28 mouse cellular contexts compared by ENCODE assay signal in the genomic region with DNA sequence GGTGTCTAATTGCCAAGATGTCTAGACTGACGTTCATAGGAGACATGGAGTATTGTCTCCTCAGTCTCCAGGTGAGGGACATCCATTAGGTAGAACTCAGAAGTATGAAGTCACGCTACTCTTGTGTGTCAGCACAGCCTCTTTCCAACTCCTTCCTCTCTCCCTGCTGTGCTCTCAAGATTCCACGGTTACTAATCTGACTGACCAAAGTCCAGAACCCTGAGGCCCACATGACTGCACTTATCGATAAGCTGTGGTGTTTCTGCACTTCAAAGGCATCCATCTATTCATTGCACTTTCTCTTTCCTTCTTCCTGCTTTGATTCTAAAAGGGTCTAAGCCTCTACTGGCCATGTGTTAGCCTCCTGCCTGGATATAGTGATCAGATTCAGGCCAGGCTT.
A peak's percentile ranks its signal among the peaks of the same experiment; 100 is the strongest.
DNase-seq lines count a peak whose midpoint lies in the region; ATAC-seq and TF ChIP-seq lines count a peak whose summit lies in the region.
"Had no signal": no experiment of that assay in that cellular context is flagged by ENCODE, and none has a peak within 500 bp of the region (broad histone marks: within the 10 kb centered on the region; RNA-seq: fewer than 3 reads in every experiment).

No protein-coding gene starts in this region.

- no peaks in the 10 kb centered on the region for H3K9me3 ChIP-seq in heart, embryonic 10.5 days
- H3K9me3 ChIP-seq in intestine, postnatal 0 days (ENCODE audit: control insufficient read depth), result no peaks in the 10 kb centered on the region
- no peaks in the 10 kb centered on the region for H3K9me3 ChIP-seq in stomach, embryonic 16.5 days (replicated peaks; ENCODE audit: control insufficient read depth, low read length)
- H3K9me3 ChIP-seq: embryonic facial prominence, embryonic 12.5 days; embryonic facial prominence, embryonic 15.5 days; G1E; heart, embryonic 15.5 days; hindbrain, embryonic 10.5 days; hindbrain, embryonic 13.5 days had no signal

- ATAC-seq in intestine, postnatal 0 days, result peak; percentile 90
- ATAC-seq in stomach, embryonic 16.5 days (ENCODE audit: insufficient read depth, low FRiP score), result peak; percentile 85
- ATAC-seq: forebrain, embryonic 14.5 days; forebrain, postnatal 0 days; hindbrain, embryonic 16.5 days; Patski had no signal

- H3K9ac ChIP-seq in heart, adult 2 months (ENCODE audit: low read depth, low read length), result no peak overlapping the region
- no peak overlapping the region for H3K9ac ChIP-seq in intestine, postnatal 0 days (ENCODE audit: low read depth, low read length)
- H3K9ac ChIP-seq in stomach, embryonic 16.5 days (ENCODE audit: low read length), result no peak overlapping the region
- H3K9ac ChIP-seq: embryonic facial prominence, embryonic 12.5 days; embryonic facial prominence, embryonic 15.5 days; forebrain, postnatal 0 days; heart, embryonic 15.5 days; hindbrain, embryonic 13.5 days had no signal

- H3K4me3 ChIP-seq in heart, embryonic 10.5 days, result no peak overlapping the region
- no peak overlapping the region for H3K4me3 ChIP-seq in heart, adult 2 months
- H3K4me3 ChIP-seq in intestine, postnatal 0 days (ENCODE audit: low read depth, low read length), result no peak overlapping the region
- no peak overlapping the region for H3K4me3 ChIP-seq in stomach, embryonic 16.5 days (replicated peaks; ENCODE audit: low read length)
- H3K4me3 ChIP-seq: embryonic facial prominence, embryonic 12.5 days; embryonic facial prominence, embryonic 15.5 days; gastrocnemius, adult 2 months; heart, embryonic 15.5 days; hindbrain, embryonic 10.5 days; hindbrain, embryonic 13.5 days had no signal

- H3K27me3 ChIP-seq in heart, embryonic 10.5 days (ENCODE audit: insufficient read depth, poor library complexity, severe bottlenecking), result no peaks in the 10 kb centered on the region
- no peaks in the 10 kb centered on the region for H3K27me3 ChIP-seq in heart, adult 2 months (ENCODE audit: control insufficient read depth, insufficient read depth, low read length)
- H3K27me3 ChIP-seq in intestine, postnatal 0 days (replicated peaks; ENCODE audit: control insufficient read depth, insufficient read depth, low read length), result peaks cover 7% of the 10 kb centered on the region; the same call in 1 of the 2 replicates
- no peaks in the 10 kb centered on the region for H3K27me3 ChIP-seq in stomach, embryonic 16.5 days (ENCODE audit: control insufficient read depth, insufficient read depth, low read length)
- H3K27me3 ChIP-seq: embryonic facial prominence, embryonic 12.5 days; embryonic facial prominence, embryonic 15.5 days; heart, embryonic 15.5 days; hindbrain, embryonic 13.5 days had no signal

- no peak for TF ChIP-seq EP300 in heart, adult 2 months (IDR thresholded peaks at IDR 0.05; ENCODE audit: insufficient read depth, low read depth, low read length)

- 73% methylated on average over 4 of the region's 4 CpGs for WGBS in heart, embryonic 10.5 days
- 82% methylated on average over 4 of the region's 4 CpGs for WGBS in heart, adult 2 months
- 40% methylated on average over 4 of the region's 4 CpGs for WGBS in intestine, postnatal 0 days
- WGBS in stomach, embryonic 16.5 days, result 74% methylated on average over 4 of the region's 4 CpGs

- 0 out of 2 replicates have a peak overlapping the region, but pooled peaks have one; percentile 1 for H3K4me2 ChIP-seq in intestine, postnatal 0 days (replicated peaks; ENCODE audit: low read depth)
- no peak overlapping the region for H3K4me2 ChIP-seq in stomach, embryonic 16.5 days (ENCODE audit: low read depth, low read length)
- H3K4me2 ChIP-seq: embryonic facial prominence, embryonic 12.5 days; embryonic facial prominence, embryonic 15.5 days; heart, embryonic 11.5 days; heart, embryonic 15.5 days; hindbrain, embryonic 13.5 days had no signal

- DNase-seq in heart, embryonic 10.5 days (ENCODE audit: low spot score), result peak; percentile 6
- no peak for DNase-seq in heart, adult 2 months
- DNase-seq in urinary bladder, postnatal 10 days (ENCODE audit: low spot score), result no peak
- no peak for DNase-seq in right cerebral cortex, postnatal 10 days (ENCODE audit: low spot score in 2 of 2)
- DNase-seq in lung, adult 18-20 months, result no peak
- DNase-seq: adrenal gland, postnatal 10 days; adrenal gland, postnatal 36 days; B cell, adult 2 months; cerebellum, adult 18-20 months; cerebellum, adult 9-10 months; forebrain, postnatal 0 days; gastrocnemius, adult 2 months; gastrocnemius, postnatal 14 days; heart, adult 18-20 months; heart, postnatal 10 days; heart, postnatal 36 days had no signal

- no peaks in the 10 kb centered on the region for H3K79me2 ChIP-seq in heart, adult 2 months (replicated peaks; ENCODE audit: control insufficient read depth, insufficient read depth, low read length)

- H3K36me3 ChIP-seq in heart, embryonic 10.5 days, result no peaks in the 10 kb centered on the region
- H3K36me3 ChIP-seq in heart, adult 2 months (ENCODE audit: control insufficient read depth, insufficient read depth, low read length), result no peaks in the 10 kb centered on the region
- no peaks in the 10 kb centered on the region for H3K36me3 ChIP-seq in intestine, postnatal 0 days (ENCODE audit: control insufficient read depth, insufficient read depth)
- no peaks in the 10 kb centered on the region for H3K36me3 ChIP-seq in stomach, embryonic 16.5 days (ENCODE audit: control insufficient read depth, insufficient read depth, low read length)
- H3K36me3 ChIP-seq: embryonic facial prominence, embryonic 12.5 days; embryonic facial prominence, embryonic 15.5 days; G1E; heart, embryonic 15.5 days; hindbrain, embryonic 10.5 days; hindbrain, embryonic 13.5 days had no signal

- TF ChIP-seq POLR2A in heart, adult 2 months (IDR thresholded peaks at IDR 0.05; ENCODE audit: insufficient read depth, low read depth, low read length), result no peak

- no peaks in the 10 kb centered on the region for H3K4me1 ChIP-seq in heart, embryonic 10.5 days
- H3K4me1 ChIP-seq in heart, adult 2 months (ENCODE audit: control insufficient read depth, insufficient read depth, low read length), result no peaks in the 10 kb centered on the region
- H3K4me1 ChIP-seq in intestine, postnatal 0 days (replicated peaks; ENCODE audit: control insufficient read depth, insufficient read depth, low read length), result no peaks in the 10 kb centered on the region
- no peaks in the 10 kb centered on the region for H3K4me1 ChIP-seq in stomach, embryonic 16.5 days (ENCODE audit: control insufficient read depth, insufficient read depth, low read length)
- H3K4me1 ChIP-seq: embryonic facial prominence, embryonic 12.5 days; embryonic facial prominence, embryonic 15.5 days; heart, embryonic 15.5 days; hindbrain, embryonic 13.5 days had no signal

- no peak for TF ChIP-seq CTCF in heart, adult 2 months (IDR thresholded peaks at IDR 0.05)
- TF ChIP-seq CTCF in intestine, postnatal 0 days (IDR thresholded peaks at IDR 0.05; ENCODE audit: low read depth), result no peak

- intact Hi-C loops in heart, adult 2 months (cut with DNase I), result no loop called here

- H3K27ac ChIP-seq in heart, embryonic 10.5 days, result no peak overlapping the region
- H3K27ac ChIP-seq in heart, adult 2 months, result no peak overlapping the region
- H3K27ac ChIP-seq in intestine, postnatal 0 days (ENCODE audit: low read depth, low read length), result no peak overlapping the region
- H3K27ac ChIP-seq in stomach, embryonic 16.5 days (ENCODE audit: low read length), result no peak overlapping the region
- H3K27ac ChIP-seq: embryonic facial prominence, embryonic 12.5 days; embryonic facial prominence, embryonic 15.5 days; gastrocnemius, adult 2 months; heart, embryonic 15.5 days; hindbrain, embryonic 10.5 days; hindbrain, embryonic 13.5 days had no signal
